Mouse (Mus musculus): Measurements from ENCODE around the gene Twnk. TPM values are rescaled to one million over a fixed set of nuclear protein-coding genes. Genes with fewer than 3 reads are reported as not detected.

Gene Twnk
- polyA plus RNA-seq, 1 experiment from 2014 or later, result 18.0 TPM

DNA sequence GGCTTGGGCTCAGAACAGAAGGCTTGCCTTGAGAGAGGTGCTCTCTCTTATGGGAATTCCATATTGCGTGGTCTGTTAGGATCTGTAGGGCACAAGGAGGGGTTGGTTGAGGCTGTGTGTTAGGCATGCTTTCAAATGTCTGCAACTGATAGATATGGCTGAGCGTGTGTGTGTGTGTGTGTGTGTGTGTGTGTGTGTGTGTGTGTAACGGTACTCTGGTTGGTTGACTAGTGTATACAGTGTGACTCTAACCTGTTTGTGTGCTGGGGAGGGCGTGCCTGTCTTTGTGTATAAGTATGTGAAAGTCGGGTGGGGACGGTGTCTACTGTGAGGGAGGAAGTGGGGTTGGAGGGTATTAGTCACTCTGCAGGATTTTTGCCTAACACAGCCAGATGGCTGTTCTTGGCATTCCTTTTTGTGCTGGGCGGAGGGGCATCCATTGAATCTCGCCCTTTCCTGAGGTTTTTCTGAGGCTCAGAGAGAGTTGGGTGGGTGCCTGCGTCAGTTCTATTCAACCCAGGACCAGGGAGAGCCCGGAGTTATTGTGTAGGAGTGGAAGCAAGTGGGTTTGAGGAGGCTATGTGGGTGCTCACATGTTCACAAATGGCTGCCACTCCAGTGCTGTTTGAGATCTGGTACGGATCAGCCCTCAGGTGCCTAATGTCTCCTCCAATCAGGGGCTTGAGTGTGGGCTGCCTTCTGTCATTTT, 42.6 kb downstream of the Twnk start:
- Histone ChIP-seq H3K9ac (replicated peaks; ENCODE audit: low read length) (peak overlapping the region; percentile 69), H3K27me3 (ENCODE audit: control insufficient read depth, insufficient read depth, low read length) (peaks cover 11% of the 10 kb centered on the region), H3K36me3 (replicated peaks; ENCODE audit: control insufficient read depth, insufficient read depth, low read depth, low read length) (no peaks in the 10 kb centered on the region; the same call in 1 of the 2 replicates), H3K4me1 (ENCODE audit: control insufficient read depth, insufficient read depth, low read length) (peaks cover 13% of the 10 kb centered on the region), H3K4me3 (ENCODE audit: low read depth, low read length) (peak overlapping the region; percentile 50), H3K4me2 (ENCODE audit: low read depth, low read length) (peak overlapping the region; percentile 85), H3K27ac (replicated peaks; ENCODE audit: low read depth, low read length) (peak overlapping the region; percentile 31; the same call in 1 of the 2 replicates), H3K9me3 (replicated peaks; ENCODE audit: control insufficient read depth, low read length) (no peaks in the 10 kb centered on the region)
- ATAC-seq (replicated peaks; ENCODE audit: insufficient number of reproducible peaks, low FRiP score, low TSS enrichment, low read depth) (peak; percentile 64), DNase-seq (ENCODE audit: low spot score) (no peak)
- WGBS, result 58% methylated on average over 11 of the region's 11 CpGs

DNA sequence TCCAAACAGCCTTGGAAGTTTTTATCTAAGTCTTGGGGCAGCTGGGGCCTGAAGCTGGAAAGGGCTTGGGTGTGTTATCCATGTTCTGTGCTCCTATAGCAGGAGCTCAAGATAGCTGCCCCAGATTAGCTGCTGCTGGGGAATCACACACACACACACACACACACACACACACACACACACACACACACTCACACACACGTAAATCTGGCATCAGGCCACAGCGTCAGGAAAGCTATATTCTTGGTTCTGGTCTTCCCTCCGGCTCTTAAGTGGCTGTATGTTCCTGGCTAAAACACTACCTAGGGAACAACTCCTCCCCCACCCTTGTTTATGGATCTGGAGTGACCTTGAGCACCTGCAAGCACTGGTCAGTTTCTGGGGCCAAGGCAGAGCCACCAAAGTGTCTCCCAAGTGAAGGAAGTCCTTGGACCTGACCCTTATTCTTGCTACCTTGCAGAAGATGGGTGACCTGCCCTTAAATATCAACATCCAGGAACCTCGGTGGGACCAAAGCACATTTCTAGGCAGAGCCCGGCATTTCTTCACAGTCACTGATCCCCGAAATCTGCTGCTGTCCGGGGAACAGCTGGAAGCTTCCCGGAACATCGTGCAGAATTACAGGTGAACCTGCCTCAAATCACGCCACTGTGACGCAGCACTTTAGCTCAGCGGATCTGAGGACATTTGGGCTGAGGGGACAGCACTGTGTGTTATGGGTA, 43.3 kb downstream of the Twnk start:
- H3K4me2 ChIP-seq (ENCODE audit: low read depth, low read length), result peak overlapping the region; percentile 85
- H3K4me1 ChIP-seq (ENCODE audit: control insufficient read depth, insufficient read depth, low read length), result peaks cover 13% of the 10 kb centered on the region
- no peak overlapping the region for H3K9ac ChIP-seq (replicated peaks; ENCODE audit: low read length)
- DNase-seq (ENCODE audit: low spot score) (no peak), ATAC-seq (replicated peaks; ENCODE audit: insufficient number of reproducible peaks, low FRiP score, low TSS enrichment, low read depth) (no peak)
- H3K9me3 ChIP-seq (replicated peaks; ENCODE audit: control insufficient read depth, low read length), result no peaks in the 10 kb centered on the region
- peak overlapping the region; percentile 50; the same call in 1 of the 2 replicates for H3K4me3 ChIP-seq (ENCODE audit: low read depth, low read length)
- H3K27ac ChIP-seq (replicated peaks; ENCODE audit: low read depth, low read length), result no peak overlapping the region
- H3K36me3 ChIP-seq (replicated peaks; ENCODE audit: control insufficient read depth, insufficient read depth, low read depth, low read length), result no peaks in the 10 kb centered on the region; the same call in 1 of the 2 replicates
- 81% methylated on average over 12 of the region's 12 CpGs for WGBS
- peaks cover 11% of the 10 kb centered on the region for H3K27me3 ChIP-seq (ENCODE audit: control insufficient read depth, insufficient read depth, low read length)

DNA sequence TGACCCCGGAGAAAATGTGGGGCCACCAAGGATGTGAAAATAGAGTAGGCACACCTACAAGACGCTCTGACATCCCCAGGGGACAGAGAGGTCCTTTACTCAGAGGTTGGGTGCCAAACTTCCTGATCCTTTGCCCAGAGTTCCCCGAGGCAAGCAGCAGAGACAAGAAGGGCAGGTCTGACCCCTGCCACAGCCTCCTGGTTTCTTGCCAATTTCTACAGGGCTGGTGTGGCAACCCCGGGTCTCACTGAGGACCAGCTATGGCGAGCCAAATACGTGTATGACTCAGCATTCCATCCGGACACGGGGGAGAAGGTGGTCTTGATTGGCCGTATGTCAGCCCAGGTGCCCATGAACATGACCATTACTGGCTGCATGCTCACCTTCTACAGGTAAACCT, 44.1 kb downstream of the Twnk start:
- Histone ChIP-seq H3K4me1 (ENCODE audit: control insufficient read depth, insufficient read depth, low read length) (peaks cover 13% of the 10 kb centered on the region), H3K4me3 (ENCODE audit: low read depth, low read length) (no peak overlapping the region), H3K27ac (replicated peaks; ENCODE audit: low read depth, low read length) (no peak overlapping the region), H3K4me2 (ENCODE audit: low read depth, low read length) (no peak overlapping the region), H3K27me3 (ENCODE audit: control insufficient read depth, insufficient read depth, low read length) (peaks cover 11% of the 10 kb centered on the region), H3K9ac (replicated peaks; ENCODE audit: low read length) (no peak overlapping the region), H3K36me3 (replicated peaks; ENCODE audit: control insufficient read depth, insufficient read depth, low read depth, low read length) (no peaks in the 10 kb centered on the region; the same call in 1 of the 2 replicates), H3K9me3 (replicated peaks; ENCODE audit: control insufficient read depth, low read length) (no peaks in the 10 kb centered on the region)
- DNase-seq (ENCODE audit: low spot score) (no peak), ATAC-seq (replicated peaks; ENCODE audit: insufficient number of reproducible peaks, low FRiP score, low TSS enrichment, low read depth) (no peak)
- WGBS, result 78% methylated on average over 9 of the region's 9 CpGs

DNA sequence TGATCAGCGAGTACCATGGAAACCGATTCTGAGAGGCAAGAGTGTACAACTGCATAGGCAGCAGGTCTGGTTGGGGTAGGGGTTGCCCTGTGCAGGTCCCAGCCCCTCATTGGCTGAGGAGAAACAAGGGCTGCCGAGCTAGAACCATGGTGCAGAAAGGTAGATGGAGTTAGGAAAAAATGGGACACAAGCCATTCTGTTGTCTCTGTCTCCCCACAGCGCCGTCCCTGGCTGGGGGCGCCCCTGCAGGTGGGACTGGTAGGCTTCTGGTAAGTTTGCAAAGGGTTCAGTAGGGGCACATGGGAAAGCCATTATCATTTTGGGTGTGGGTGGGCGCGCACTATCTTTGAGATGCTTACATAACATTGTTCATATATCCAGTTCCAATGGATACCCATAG, 48.0 kb downstream of the Twnk start:
- no peak for DNase-seq (ENCODE audit: low spot score)

DNA sequence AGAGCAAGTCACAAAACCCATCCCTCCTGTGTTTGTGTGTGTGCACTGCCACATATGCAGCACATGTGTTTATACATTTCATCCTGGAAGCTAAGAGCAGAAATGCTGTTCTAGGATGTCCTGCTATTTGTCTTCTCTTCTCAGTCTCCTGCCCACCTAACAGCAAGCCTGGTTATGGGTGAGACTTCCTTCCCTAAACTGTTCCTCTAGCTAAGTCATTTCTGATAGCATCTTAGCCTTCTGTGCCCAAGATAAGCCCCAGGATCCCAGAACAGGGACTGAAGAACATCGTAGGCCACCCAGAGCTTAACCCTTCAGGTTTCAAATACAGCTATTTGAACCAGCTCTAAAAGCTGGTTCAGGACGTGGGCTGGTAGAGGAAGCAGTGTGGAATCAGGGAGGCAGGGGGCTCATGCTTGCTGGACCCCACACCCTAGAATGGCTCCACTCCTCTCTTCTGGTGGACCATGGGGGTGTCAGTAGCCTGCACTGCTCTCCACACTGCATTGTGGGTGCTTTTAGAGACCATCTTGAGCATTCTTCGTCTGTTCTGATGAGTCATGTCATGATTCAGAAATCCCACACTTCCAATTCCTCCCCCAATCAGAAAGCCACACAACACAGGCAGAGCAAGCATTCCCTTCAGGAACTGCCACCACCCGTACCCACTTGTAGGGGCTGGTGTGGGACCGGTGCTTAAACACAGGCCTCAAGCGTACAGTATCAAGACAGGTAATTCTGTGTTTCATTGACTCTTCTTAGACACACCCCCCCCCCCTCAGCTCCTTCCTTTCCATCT, 49.6 kb downstream of the Twnk start:
- Histone ChIP-seq H3K27ac (replicated peaks; ENCODE audit: low read depth, low read length) (no peak overlapping the region), H3K36me3 (replicated peaks; ENCODE audit: control insufficient read depth, insufficient read depth, low read depth, low read length) (no peaks in the 10 kb centered on the region), H3K4me1 (ENCODE audit: control insufficient read depth, insufficient read depth, low read length) (peaks cover 3% of the 10 kb centered on the region), H3K27me3 (ENCODE audit: control insufficient read depth, insufficient read depth, low read length) (no peaks in the 10 kb centered on the region), H3K4me2 (ENCODE audit: low read depth, low read length) (no peak overlapping the region), H3K9me3 (replicated peaks; ENCODE audit: control insufficient read depth, low read length) (no peaks in the 10 kb centered on the region), H3K4me3 (ENCODE audit: low read depth, low read length) (no peak overlapping the region), H3K9ac (replicated peaks; ENCODE audit: low read length) (no peak overlapping the region)
- no peak for ATAC-seq (replicated peaks; ENCODE audit: insufficient number of reproducible peaks, low FRiP score, low TSS enrichment, low read depth)
- WGBS, result 83% methylated on average over 6 of the region's 6 CpGs
- DNase-seq (ENCODE audit: low spot score), result no peak

More for the DNA sequence above, 48.0 kb downstream of the Twnk start:
- H3K9ac ChIP-seq (replicated peaks; ENCODE audit: low read length), result no peak overlapping the region
- no peaks in the 10 kb centered on the region for H3K9me3 ChIP-seq (replicated peaks; ENCODE audit: control insufficient read depth, low read length)
- WGBS, result 83% methylated on average over 8 of the region's 8 CpGs
- H3K4me1 ChIP-seq (ENCODE audit: control insufficient read depth, insufficient read depth, low read length), result peaks cover 3% of the 10 kb centered on the region
- H3K4me3 ChIP-seq (ENCODE audit: low read depth, low read length), result no peak overlapping the region
- no peaks in the 10 kb centered on the region for H3K36me3 ChIP-seq (replicated peaks; ENCODE audit: control insufficient read depth, insufficient read depth, low read depth, low read length)
- H3K4me2 ChIP-seq (ENCODE audit: low read depth, low read length), result no peak overlapping the region
- no peak for ATAC-seq (replicated peaks; ENCODE audit: insufficient number of reproducible peaks, low FRiP score, low TSS enrichment, low read depth)
- no peak overlapping the region for H3K27ac ChIP-seq (replicated peaks; ENCODE audit: low read depth, low read length)
- no peaks in the 10 kb centered on the region for H3K27me3 ChIP-seq (ENCODE audit: control insufficient read depth, insufficient read depth, low read length)

DNA sequence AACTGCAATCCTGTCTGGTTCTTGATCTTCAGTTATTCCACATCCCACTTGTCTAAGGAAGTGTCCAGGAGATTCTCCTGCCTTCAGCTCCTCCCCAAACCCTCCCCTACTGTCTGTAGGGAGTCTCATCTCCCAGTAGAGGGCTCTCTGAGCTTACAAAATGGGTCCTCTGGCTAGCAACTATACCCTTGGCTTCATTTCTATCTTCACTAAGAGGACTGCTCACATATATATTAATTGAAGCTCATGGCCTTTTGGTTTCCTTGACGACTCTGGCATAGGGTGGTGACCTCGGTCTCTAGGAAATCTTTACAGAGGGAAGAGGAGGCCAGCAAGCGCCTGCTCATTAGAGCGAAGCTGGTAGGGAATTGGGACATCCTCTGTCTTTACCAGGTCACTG, 50.9 kb downstream of the Twnk start:
- Histone ChIP-seq H3K9ac (replicated peaks; ENCODE audit: low read length) (no peak overlapping the region), H3K4me1 (ENCODE audit: control insufficient read depth, insufficient read depth, low read length) (peaks cover 3% of the 10 kb centered on the region), H3K4me2 (ENCODE audit: low read depth, low read length) (no peak overlapping the region), H3K27ac (replicated peaks; ENCODE audit: low read depth, low read length) (no peak overlapping the region), H3K4me3 (ENCODE audit: low read depth, low read length) (no peak overlapping the region), H3K27me3 (ENCODE audit: control insufficient read depth, insufficient read depth, low read length) (no peaks in the 10 kb centered on the region), H3K36me3 (replicated peaks; ENCODE audit: control insufficient read depth, insufficient read depth, low read depth, low read length) (no peaks in the 10 kb centered on the region), H3K9me3 (replicated peaks; ENCODE audit: control insufficient read depth, low read length) (no peaks in the 10 kb centered on the region)
- ATAC-seq (replicated peaks; ENCODE audit: insufficient number of reproducible peaks, low FRiP score, low TSS enrichment, low read depth) (no peak), DNase-seq (ENCODE audit: low spot score) (peak; percentile 64)
- 50% methylated on average over 4 of the region's 4 CpGs for WGBS

DNA sequence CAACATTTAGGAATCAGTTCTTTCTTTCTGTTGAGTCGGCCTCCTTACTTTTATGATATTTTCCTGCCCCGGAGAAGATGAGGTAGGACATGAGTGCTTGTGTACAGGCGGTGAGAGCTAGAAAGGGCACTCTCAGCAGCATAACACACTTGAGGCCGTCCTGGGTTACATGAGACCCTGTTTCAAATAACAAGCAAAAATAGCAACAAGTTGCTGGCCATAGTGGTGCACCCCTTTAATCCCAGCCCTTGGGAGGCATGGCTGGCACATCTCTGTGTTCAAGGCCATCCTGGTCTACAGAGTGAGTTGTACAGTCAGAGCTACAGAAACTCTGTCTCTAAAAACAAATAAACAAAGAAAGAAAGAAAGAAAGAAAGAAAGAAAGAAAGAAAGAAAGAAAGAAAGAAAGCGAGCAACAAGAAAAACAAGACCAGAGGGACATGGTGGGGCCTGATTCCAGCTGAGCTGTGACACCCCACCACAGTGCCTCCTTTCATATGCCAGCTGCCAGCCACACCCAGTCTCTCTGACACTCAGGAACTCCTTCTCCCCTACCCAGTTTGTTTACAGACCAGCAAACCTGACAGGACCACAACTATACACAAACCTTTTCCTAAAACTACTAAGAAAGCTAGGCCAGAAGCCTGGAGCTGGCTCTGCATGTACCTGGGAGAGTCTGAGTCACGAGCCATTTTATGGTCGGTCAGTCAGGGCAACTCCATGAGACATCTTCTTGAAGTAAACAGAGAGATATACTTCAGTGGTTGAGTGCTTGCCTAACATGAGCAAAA, 51.6 kb downstream of the Twnk start:
- Histone ChIP-seq H3K27ac (replicated peaks; ENCODE audit: low read depth, low read length) (peak overlapping the region; percentile 98), H3K4me3 (ENCODE audit: low read depth, low read length) (peak overlapping the region; percentile 61; the same call in 1 of the 2 replicates), H3K4me2 (ENCODE audit: low read depth, low read length) (peak overlapping the region; percentile 64), H3K4me1 (ENCODE audit: control insufficient read depth, insufficient read depth, low read length) (peaks cover 3% of the 10 kb centered on the region), H3K9me3 (replicated peaks; ENCODE audit: control insufficient read depth, low read length) (no peaks in the 10 kb centered on the region), H3K27me3 (ENCODE audit: control insufficient read depth, insufficient read depth, low read length) (no peaks in the 10 kb centered on the region), H3K36me3 (replicated peaks; ENCODE audit: control insufficient read depth, insufficient read depth, low read depth, low read length) (no peaks in the 10 kb centered on the region), H3K9ac (replicated peaks; ENCODE audit: low read length) (peak overlapping the region; percentile 75)
- 82% methylated on average over 7 of the region's 7 CpGs for WGBS
- ATAC-seq (replicated peaks; ENCODE audit: insufficient number of reproducible peaks, low FRiP score, low TSS enrichment, low read depth) (no peak), DNase-seq (ENCODE audit: low spot score) (no peak)

Data from embryonic facial prominence, embryonic 11.5 days (tissue).